Mouse (Mus musculus) heart, adult 2 months (tissue): ENCODE results near the gene Rgs9.

Source experiments
- CTCF ChIP-seq: fragments of 200-600 bp; IDR thresholded peaks from 2 replicates; pipeline ENCODE4 v1.8.1; 2022; ENCODE audit warnings: antibody characterized with exemption, mild to moderate bottlenecking, moderate library complexity
- POLR2A ChIP-seq: fragments of 200-500 bp; IDR thresholded peaks from 2 replicates; pipeline ENCODE4 v1.6.1; 2011; ENCODE audit warnings: mild to moderate bottlenecking, low read depth, low read length, control low read depth; ENCODE audit not compliant: insufficient read depth

DNA sequence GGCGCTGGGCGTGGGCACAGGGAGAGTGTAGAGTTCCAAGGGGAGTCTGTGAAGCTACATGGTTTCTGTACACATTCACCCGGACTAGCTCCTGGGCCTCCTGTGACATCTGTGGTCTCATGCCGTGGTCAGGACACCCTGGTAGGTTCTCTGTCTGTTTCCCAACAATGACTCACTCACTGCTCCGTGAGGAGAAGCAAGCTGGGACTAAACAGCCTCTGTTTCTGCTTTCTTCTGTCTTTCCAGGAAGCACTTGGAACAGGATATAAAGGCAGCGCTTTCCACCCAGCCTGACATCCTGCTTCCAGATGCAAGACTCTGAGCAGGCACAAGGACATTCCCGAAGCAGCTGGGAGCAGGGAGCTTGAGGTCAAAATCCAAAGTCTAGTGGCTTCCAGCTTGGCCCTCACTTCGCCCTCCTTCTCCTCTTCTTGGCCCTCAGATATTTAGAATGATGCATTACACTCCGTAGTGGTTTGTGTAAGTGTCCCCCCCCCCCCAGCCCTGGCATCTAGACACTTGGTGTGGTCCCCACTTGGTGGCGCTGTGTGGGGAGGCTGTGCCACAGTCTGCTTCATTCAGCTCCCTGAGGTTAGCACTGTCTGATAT, 46.2 kb upstream of the Rgs9 start:
- peak; percentile 70 for TF ChIP-seq CTCF
- TF ChIP-seq POLR2A: no peak
